Mouse (Mus musculus) gastrocnemius, postnatal 4 days (tissue): ENCODE measurements around the gene Olfr1508. TPM values are rescaled to one million over a fixed set of nuclear protein-coding genes. Genes with fewer than 3 reads are reported as not detected.
"Not testable (repeated sequence)": the region's sequence is repeated elsewhere in the genome, so short reads cannot be mapped to it uniquely, and the experiment has no call there.

ENCODE experiments used
- DNase-seq, 2 experiments: peaks; one replicate each; pipeline ENCODE4 v3.0.0; 2021 to 2022; ENCODE audit warnings: low spot score in 2 of 2, mixed read lengths in 2 of 2
- long read RNA-seq, 2 experiments: library from polyadenylated mRNA; stranded (forward); transcript quantifications; one replicate each; pipeline ENCODE4 v2.0.0; 2021
- total RNA-seq, 2 experiments: library from RNA; stranded (reverse); gene quantifications; 2 replicates each; pipeline ENCODE4 v1.2.3; 2021

Olfr1508 gene
- under 1 TPM in 1 of 2 experiments, not detected in 1; 0.05 TPM for total RNA-seq
- long read RNA-seq, experiment 1, result 0 reads
- long read RNA-seq, experiment 2, result 0 reads

DNA sequence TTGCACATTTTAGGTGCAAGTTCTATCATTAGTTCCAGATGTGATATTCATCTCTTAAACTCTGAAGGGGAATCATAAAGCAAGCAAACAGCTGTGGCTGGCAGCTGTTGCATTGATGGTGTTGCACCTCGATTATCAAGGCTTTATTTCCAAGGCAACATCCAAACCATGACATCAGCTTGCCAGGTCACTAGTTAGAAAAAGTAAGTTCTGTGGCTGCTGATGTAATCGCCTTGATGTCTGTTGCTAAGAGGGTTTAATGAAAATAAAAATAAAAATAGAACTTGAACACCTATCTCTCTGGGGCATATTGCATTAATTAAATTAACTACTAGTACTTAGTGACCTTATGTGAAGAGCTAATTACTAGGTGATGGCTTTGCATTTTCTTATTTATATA, at the start of gene Olfr1508:
Gene Olfr1508 (minus strand): TSS at position 101 of the 400 bp plus-strand sequence.
- no peak for DNase-seq

DNA sequence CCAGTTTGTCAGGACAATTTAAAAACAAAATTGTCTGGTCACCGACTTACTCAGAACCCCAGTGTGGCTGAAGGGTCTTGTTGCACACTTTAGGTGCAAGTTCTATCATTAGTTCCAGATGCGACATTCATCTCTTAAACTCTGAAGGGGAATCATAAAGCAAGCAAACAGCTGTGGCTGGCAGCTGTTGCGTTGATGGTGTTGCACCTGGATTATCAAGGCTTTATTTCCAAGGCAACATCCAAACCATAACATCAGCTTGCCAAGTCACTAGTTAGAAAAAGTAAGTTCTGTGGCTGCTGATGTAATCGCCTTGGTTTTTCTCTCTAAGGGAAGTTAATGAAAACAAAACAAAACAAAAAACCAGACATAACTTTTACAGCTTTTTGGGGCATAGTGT, 28.2 kb upstream of the Olfr1508 start, which contains the start of gene Olfr1507:
Gene Olfr1507 (minus strand): TSS at position 234 of the 400 bp plus-strand sequence.
- DNase-seq, result no peak

DNA sequence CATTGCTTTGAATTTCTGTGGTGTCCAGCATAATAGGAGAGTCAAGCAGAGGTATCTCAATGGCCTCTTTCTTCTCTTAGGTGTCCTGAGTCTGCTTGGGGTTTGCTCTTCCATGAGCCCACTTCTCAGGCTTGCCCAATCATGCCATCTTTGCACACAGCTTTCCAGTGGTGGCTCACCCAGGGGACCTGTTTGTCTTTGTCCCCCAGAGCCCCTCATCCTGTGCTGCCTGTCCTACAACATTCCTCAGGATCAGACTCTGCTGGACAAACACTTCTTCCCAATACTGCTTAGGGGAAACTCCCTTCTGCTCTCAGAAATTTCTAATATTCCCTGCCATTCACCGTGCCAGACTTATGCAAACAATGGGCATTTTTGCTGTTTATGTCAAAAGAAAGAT, 1.6 kb downstream of the Olfr1508 start:
- DNase-seq, result no peak

DNA sequence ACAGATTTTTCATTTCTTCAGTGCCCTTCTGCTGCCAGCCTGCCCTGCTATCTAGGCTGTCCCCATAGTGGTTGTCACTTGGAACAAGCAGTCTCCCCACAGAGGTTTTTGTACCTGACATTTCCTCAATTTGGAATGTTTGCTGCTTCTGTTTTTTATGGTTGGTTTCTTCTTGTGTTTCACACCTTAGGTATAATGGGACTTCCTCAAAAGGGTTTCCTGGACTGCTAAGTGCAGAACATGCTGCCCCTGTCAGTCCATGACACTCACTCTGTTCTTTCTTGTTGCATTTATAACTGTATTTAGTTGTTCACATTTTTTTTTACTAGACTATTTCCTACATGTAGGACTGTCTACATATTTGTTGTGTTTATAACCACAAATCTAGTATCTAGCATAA, 5.4 kb downstream of the Olfr1508 start:
- DNase-seq, result no peak

DNA sequence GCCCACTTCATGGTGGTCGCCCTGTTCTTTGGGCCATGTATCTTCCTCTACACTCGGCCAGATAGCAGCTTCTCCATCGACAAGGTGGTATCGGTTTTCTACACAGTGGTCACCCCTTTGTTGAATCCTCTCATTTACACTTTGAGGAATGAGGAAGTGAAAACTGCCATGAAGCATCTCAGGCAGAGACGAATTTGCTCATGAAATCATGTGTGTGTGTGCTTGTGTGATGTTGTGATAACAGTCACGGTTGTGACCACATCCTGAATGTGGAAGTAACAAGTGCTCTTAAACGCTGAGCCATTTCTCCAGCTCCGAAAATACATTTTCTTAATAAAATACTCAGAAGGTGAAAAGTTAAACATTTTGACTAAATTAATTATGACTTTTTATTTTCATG, 16.2 kb downstream of the Olfr1508 start:
- DNase-seq, result no peak

DNA sequence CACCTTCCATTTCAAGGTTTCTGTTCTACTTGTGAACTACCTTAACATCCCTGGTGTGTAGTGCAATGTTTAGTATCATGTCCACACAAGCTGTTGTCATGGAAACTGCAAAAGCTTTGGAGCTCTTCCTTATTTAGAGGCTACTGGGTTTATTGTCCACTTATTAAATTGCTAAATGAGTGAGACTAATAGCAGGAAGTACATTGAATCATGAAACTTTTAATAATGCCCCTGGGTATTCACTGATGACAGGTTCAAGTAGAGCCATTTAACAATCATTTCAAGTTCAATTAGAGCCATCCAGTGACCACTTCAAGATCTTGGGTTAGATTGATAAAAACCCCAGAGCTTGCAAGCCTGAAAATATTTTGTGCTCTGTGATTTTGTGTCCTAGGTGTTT, 24.6 kb downstream of the Olfr1508 start, which contains the start of gene Olfr1509:
Gene Olfr1509 (plus strand): TSS at position 301 of the 400 bp plus-strand sequence.
- no peak for DNase-seq

DNA sequence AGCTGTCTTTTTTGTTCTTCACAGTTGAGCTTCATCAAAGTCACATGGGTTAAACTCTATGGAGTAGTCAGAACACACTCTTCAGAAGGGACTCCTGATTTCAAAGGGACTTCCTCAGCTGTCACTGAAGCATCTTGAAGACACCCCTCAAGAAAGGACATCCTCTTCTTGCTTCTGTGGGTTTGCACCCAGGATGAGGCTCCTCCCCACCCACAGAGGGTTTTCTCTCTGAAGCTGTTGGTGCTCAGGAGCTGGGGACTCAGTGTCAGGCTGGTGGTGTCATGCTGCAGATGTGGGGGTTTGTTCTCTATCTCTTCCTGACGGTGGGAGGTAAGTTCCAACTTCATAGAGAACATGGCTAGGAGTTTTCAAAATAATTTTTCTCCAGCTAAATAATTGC, 39.6 kb downstream of the Olfr1508 start:
- DNase-seq, result no peak

DNA sequence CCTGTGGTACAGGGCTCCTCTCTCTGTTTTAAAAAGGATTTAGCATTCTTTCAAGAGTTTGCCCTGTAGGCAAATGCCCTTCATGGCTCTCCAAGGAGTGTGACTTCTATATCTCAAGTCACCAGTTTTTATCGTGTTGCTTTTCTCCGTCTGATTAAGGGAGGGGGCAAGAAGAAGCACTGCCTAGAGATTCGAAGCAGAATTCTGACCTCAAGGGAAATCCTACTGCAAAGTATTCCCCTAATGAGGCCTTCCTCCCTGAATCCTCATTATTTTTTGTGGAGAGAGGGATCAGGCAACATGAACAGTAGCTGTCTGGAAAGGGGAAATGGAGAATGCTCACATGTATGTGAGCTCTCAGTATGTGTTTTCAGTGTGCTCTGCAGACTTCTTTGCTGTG, 53.0 kb downstream of the Olfr1508 start, which contains the start of gene Olfr1510:
Gene Olfr1510 (minus strand): TSS at position 101 of the 400 bp plus-strand sequence.
- no peak for DNase-seq

DNA sequence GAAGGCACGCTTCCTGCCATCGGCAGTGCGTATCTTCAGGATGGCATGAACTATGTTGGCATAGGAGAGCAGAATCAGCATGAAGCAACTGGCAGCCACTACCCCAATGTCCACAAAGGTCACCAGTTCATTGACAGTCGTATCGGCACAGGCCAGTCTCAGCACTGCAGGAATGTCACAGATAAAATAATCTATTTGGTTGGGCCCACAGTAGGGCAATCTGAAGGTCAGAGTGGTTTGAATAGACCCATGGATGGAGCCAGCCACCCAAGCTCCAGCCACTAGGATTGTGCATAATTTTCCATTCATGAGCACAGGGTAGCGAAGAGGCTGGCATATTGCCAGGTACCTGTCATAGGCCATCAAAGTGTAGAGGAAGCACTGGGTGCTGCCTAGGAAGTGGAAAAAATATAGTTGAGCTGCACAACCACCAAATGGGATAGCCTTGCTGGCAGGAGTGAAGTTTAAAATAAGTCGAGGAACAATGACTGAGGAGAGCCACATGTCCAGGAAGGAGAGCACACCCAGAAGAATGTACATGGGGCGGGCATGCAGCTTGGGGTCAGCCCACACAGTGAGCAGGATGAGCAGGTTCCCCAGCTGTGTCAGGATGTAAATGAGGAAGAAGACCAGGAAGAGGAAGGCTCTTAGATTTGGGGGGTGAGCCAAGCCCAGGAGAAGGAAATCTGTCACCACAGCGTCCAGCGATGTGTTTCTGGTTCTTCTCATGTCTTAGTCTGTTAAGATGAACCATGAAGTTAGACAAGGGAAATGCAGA, 57.0 kb downstream of the Olfr1508 start:
- DNase-seq, result not testable (repeated sequence)

Other genes starting within 250 kb of the Olfr1508 start
- gene Chd8, start 209.7 kb downstream of the Olfr1508 start, total RNA-seq, result 10 to 100 TPM; 76.4 to 78.8 TPM
- 10 to 100 TPM; 41.8 to 42.0 TPM for gene Tox4, start 188.3 kb downstream of the Olfr1508 start, total RNA-seq
- gene Rab2b, start 187.9 kb downstream of the Olfr1508 start, total RNA-seq, result 10 to 100 TPM in 1 of 2 experiments, 1 to 10 TPM in 1; 9.1 to 12.5 TPM
- 10 to 100 TPM; 22.1 to 24.8 TPM for gene Mettl3, start 162.4 kb downstream of the Olfr1508 start, total RNA-seq
- gene Sall2, start 138.7 kb downstream of the Olfr1508 start, total RNA-seq, result 1 to 10 TPM; 7.2 to 7.4 TPM
- not detected for gene Olfr1513, start 111.1 kb downstream of the Olfr1508 start, total RNA-seq
- not detected for gene Olfr1512, start 88.3 kb downstream of the Olfr1508 start, total RNA-seq
- gene Olfr1511, start 70.1 kb downstream of the Olfr1508 start, total RNA-seq, result not detected
- not detected for gene Olfr1510, start 53.1 kb downstream of the Olfr1508 start, total RNA-seq
- gene Olfr1509, start 24.5 kb downstream of the Olfr1508 start, total RNA-seq, result not detected
- gene Olfr1507, start 28.3 kb upstream of the Olfr1508 start, total RNA-seq, result under 1 TPM in 1 of 2 experiments, not detected in 1; 0.67 TPM